Mouse (Mus musculus): Measurements from ENCODE around the gene Gcgr.

- TF ChIP-seq GATA1 (IDR thresholded peaks at IDR 0.05; ENCODE audit: low read length) (no peak), TAL1 (IDR thresholded peaks at IDR 0.05; ENCODE audit: low read length) (no peak)
Measured at GRCm38 (mm10) chr11:120528903-120529302, 1.6 kb upstream of the Gcgr start.

Measured in erythroblast, embryonic 14.5 days (primary cell).